Mouse (Mus musculus): Measurements from ENCODE around the gene Sptb.
A peak's percentile ranks its signal among the peaks of the same experiment; 100 is the strongest.

Gene Sptb

DNA sequence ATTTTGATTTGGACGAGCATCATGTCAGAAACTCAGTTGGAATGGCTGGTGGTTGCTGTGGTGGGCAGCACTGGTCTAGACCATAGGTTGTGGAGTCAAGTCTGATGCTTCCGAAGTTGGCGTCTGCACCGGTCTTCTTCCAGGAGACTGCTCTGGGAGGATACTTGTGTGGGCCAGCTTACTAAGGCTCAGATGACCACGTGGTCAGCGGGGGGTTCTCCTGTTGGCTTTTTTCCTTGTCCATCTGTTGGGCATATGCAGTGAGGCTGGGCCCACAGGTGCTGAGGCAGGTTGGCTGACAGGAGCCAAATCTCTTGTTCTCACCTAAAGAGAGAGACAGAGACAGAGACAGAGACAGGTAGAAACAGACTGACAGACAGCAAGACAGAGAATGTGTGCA is 135.5 kb downstream of the Sptb start:
- no peak for DNase-seq (ENCODE audit: low read depth)

- no peak for DNase-seq (ENCODE audit: low read depth)
Observed at GRCm38 (mm10) chr12:76573381-76573780, 137.0 kb downstream of the Sptb start.

- no peak for DNase-seq (ENCODE audit: low read depth)
Observed at GRCm38 (mm10) chr12:76572261-76573251, 137.8 kb downstream of the Sptb start.

DNA sequence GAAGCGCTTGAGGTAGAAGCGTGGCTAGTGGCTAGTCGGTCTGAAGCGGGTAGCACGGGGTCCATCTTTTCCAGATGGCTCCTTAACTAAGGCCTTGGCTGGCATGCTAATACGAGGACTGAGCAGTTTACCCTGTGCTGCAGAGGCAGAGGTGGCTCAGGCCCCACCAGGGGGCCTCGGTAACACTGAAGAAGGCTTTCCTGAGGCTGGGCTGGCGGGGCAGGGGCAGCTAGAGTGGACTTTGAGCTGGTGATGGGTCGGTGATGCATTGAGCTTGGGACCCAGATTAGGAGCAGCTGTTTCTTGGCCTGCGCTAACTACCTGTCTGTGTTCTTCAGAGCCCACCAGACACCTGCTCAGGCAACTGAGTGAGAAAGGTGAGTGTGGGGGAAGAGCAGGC is 139.1 kb downstream of the Sptb start:
- DNase-seq (ENCODE audit: low read depth), result no peak

GRCm38 (mm10) chr12:76570221-76570940 is 140.0 kb downstream of the Sptb start:
- DNase-seq (ENCODE audit: low read depth), result no peak

GRCm38 (mm10) chr12:76566284-76566683 is 144.1 kb downstream of the Sptb start:
- DNase-seq (ENCODE audit: low read depth), result no peak

DNA sequence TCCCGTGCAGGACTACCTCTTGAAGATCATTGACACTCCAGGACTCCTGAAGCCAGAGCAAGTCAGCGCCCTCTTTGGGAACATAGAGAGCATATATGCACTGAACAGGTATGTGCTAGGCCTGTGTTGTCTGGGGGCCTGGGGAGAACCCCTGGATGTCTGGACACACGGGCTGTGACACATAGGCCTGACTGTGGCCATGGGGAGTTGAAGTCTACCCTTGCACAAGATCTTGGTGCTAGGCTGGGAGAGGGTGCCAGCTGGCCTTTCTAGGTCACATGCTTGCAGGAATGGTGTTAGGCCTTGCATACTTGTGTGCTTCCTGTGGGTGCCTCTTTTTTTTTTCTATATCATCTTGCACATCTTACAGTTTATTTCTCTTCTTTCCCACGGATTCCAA is 148.2 kb downstream of the Sptb start:
- DNase-seq (ENCODE audit: low read depth), result no peak

GRCm38 (mm10) chr12:76558206-76558605 is 152.1 kb downstream of the Sptb start:
- DNase-seq (ENCODE audit: low read depth), result no peak

DNA sequence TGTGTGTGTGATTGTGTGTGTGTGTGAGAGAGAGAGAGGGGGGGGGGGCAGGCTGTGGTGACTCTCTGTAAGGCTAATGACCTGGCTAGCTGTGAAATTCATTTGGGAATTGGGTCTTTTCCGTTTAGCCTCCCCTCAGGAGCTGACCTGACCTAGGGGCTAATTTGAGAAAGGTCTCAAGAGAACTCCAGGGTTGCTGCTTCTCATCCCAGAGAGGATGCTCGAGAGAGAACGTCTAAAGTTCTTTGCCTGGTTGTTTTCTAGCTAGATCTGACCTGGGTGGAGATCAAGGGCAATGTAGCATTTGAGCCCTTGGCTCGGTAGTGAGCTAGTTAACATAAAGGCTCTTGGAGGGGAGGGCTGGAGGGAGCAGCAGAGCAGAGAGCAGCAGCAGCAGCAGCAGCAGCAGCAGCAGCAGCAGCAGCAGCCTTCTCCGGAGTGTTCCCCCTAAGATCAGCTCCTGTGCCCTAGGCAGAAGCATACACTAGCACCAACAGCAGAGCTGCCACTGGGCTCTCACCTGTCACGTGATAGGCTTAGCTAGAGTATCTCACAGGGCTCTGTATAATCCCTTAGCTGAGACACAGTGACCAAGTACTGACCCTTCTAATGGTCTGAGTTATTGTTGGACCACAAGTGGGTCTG is 153.5 kb downstream of the Sptb start:
- no peak for DNase-seq (ENCODE audit: low read depth)

- DNase-seq (ENCODE audit: low read depth), result no peak
Observed at GRCm38 (mm10) chr12:76556187-76556586, 154.2 kb downstream of the Sptb start.

DNA sequence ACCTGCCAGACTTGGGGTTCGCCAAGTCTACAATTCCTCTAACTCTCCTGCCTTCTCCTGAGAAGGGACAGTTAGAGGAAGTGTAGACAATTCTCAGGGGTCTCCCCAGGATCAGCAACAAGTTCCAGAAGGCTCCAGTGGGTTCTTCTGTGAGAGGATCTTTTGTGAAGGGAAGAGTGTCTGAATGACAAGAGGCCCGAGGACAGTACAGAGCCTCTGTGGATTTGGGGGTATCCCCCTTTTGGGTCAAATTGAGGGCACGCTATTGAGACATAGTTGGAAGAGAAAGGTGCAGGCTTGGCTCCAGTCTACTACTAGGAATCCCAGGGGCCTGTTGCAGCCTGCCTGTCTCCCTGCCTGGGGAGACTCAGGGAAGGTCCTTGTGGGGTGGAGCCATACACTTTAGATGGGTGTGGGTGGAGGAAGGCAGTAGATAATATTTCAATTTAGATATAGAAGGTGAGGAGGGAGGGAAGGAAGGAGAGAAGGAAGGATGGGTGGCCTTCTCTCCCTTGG is 155.4 kb downstream of the Sptb start:
- no peak for DNase-seq (ENCODE audit: low read depth)

DNA sequence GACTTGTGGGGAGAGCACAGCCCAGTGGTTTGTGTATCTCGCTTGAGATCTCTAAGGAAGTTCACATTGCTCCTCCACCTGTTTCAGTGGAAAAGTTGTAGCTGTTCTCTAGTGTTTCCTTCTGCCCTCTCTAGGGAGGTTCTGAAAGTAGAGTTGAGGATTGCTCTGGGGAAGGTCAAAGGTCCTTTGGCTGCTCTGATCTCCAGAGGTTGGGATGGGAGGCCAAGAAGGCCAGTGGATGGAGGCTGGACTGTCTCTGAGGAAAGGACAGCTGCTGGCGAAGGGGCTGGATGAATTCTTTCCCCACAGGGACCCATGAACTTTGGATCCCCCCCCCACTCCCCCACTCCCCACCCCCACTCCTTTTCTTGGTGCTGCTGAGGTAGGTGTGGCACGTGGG is 156.0 kb downstream of the Sptb start:
- no peak for DNase-seq (ENCODE audit: low read depth)

DNA sequence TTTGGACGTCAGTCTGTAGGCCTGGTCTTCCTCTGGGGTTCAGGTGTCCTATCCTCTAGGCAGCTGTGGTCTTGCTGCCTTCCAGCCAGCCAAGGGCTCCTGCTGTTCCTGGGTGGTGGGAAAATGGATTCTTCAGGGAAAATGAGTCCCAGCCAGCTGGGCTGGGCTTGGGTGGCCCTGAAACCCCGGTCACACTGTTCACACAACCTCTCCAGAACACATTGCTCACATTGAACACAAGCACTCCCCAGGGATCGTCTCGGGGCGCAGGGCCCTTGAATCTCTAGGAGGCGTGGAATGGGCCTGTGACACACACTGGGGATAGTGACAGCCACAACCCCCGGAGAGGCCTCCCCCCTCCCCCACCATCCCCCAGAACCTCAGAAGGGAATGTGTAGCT is 156.4 kb downstream of the Sptb start:
- no peak for DNase-seq (ENCODE audit: low read depth)

GRCm38 (mm10) chr12:76552958-76553357 is 157.4 kb downstream of the Sptb start:
- DNase-seq (ENCODE audit: low read depth), result no peak

GRCm38 (mm10) chr12:76552321-76552720 is 158.0 kb downstream of the Sptb start:
- peak; percentile 84 for DNase-seq (ENCODE audit: low read depth)

DNA sequence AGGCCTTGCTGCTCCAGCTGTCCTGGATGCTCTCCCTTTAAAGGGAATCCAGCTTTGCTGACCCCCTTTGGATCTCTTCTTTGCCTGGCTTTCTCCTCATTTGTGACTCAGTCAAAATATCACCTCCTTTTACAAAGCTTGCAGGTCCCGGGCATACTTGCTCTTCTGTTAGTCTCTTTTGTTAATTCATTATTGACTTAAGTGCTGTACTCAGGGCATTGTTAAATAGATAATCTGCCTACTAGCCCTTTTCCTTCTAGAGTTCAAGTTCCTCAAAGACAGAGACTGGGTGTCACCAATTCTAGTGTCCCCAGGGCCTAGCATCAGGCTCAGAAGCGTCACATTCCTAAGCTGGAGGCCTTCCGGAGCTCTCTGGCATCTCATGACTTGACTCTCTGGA is 161.1 kb downstream of the Sptb start:
- no peak for DNase-seq (ENCODE audit: low read depth)

- no peak for DNase-seq (ENCODE audit: low read depth)
Observed at GRCm38 (mm10) chr12:76548082-76548423, 162.3 kb downstream of the Sptb start.

DNA sequence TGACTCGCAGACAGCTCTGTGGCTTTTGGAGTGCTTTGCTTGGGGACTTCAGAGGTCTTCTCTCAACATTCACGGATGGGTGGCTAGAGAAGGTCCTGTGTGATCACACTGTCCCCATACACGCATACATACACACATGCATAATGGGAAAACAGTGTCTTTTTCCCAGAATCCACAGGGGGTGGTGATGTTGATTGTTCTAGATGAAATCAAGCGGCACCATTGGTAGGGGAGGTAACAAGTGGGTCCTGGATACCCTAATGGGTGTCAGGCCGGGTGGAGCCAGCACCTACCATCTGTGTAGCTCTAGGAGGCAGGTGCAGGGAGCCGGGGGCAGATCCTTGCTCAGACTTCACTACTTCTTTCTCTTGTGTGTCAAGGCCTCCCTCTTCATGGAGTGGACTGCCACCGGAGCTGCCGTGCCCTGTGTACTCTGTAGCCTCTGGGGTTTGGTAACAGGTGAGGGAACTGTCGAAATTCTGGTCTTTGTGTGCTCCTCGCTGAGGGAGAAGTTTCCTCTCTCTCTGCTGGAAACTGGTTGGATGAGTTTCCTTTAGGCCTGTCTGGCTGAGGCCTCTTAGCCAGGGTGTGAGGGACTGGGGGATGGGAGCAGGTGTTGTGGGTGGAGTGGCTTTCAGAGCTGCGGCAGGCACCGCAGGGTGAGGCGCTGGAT is 162.8 kb downstream of the Sptb start:
- no peak for DNase-seq (ENCODE audit: low read depth)

DNA sequence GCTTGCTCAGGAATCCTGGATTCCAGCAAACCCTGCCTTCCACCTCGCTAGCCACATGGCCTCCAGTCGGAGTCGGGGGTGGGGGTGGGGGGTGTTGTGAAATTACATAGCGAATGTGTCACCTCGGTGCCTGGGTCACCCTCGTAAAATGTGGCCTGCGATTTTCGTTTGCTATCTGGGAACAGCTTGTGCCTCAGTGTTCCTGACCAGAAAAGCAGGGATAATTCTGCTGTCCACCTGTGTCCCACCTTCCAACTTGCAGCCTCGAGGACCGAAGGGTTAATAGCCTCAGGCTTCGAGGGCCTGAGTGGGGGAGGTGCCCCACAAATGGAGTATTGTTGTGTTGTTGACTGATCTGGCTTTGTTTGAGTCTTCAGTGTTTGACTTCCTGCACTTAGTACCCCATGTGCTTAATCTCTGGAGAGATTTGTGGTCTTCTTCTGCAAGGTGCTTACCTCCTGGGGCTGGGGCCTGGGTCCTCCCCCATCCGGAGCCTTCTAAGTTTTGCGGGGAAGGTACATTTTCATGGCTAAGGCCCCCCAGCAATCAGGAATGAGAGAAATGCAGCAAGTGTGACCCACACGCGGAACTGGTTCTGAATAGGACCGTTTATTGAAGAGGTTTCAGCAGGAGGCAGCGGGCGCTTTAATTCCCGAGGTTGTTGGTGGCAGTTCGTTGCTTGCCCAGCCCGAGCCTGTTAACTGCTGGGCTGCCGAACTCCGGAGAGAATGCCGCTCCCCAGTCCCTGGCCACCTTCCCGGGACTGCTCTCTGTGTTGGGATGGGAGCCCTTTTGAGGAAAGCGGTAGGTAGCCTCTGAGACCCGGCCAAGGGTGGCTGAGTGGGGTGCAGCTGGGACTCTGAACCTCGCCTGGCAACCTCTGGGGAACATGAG is 163.7 kb downstream of the Sptb start:
- peak; percentile 51 for DNase-seq (ENCODE audit: low read depth)

DNA sequence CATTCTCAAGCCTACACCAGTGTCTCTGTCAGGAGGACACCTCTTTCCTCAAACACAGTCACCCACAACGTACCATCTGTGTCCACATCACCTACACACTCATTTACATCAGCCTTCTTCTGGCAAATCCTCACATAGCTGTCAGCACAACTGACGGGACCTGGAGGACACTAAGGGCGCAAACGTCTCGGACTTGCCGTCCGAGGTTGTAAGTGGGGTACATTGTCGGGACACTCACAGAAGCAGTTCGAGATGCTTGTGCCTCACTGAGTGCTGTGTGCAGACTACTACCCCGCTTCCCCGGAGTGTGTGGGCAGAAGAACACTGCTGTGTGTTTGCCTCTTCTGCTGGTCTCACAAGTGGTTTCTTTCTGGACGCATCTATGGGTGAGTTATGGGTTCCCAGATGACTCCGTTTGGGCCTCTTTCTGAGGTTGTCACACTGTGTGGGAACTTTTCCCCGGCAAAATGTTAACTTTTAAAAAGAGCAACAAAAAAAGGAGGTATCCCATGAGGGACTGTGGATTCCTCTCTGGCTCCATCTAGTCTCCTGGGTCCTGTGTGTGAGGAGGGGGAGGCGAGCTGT is 164.5 kb downstream of the Sptb start:
- DNase-seq (ENCODE audit: low read depth), result no peak

DNA sequence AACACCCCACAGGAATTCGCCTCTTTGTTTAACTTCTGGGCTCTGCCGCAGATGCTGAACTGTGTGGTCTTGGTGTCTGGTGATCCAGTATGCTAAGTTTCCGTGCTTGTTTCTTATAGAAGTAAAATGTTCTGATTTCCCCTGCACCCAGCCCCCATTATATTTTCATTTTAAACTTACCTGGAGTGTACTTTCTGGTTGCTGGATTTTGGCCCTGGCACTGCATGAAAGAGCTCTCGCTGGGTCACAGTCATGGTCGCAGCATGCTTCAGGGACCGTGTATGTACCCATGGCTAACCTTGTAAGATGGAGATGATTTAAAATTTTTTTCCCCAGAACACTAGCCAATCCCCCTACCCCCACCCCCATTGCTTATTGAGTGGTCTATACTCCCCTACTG is 168.5 kb downstream of the Sptb start:
- no peak for DNase-seq (ENCODE audit: low read depth)
